Mouse (Mus musculus) midbrain, embryonic 16.5 days (tissue): ENCODE measurements around the gene Tmem128. TPM values are rescaled to one million over a fixed set of nuclear protein-coding genes. Genes with fewer than 3 reads are reported as not detected.

Experiments
- ATAC-seq: fragments of 200-750 bp; cut with Nextera tagmentation; 2 replicates; pipeline ENCODE4 v1.8.0; 2017; ENCODE audit warnings: moderate TSS enrichment
- H3K27ac ChIP-seq: fragments of 300-500 bp; sonication (generic); 2 replicates; pipeline ENCODE4 v1.5.1; 2014; ENCODE audit warnings: mild to moderate bottlenecking, low read length, mixed read lengths
- H3K27me3 ChIP-seq: fragments of 300-500 bp; sonication (generic); 2 replicates; pipeline ENCODE4 v1.6.1; 2014; ENCODE audit warnings: low read depth, low read length, mixed read lengths; ENCODE audit not compliant: control insufficient read depth, insufficient read depth
- H3K36me3 ChIP-seq: fragments of 300-500 bp; sonication (generic); 2 replicates; pipeline ENCODE4 v1.6.1; 2014; ENCODE audit warnings: mild to moderate bottlenecking, low read length, moderate library complexity, mixed read lengths; ENCODE audit not compliant: control insufficient read depth, insufficient read depth
- H3K4me1 ChIP-seq: fragments of 300-500 bp; sonication (generic); 2 replicates; pipeline ENCODE4 v1.6.1; 2014; ENCODE audit warnings: mild to moderate bottlenecking, low read length, mixed read lengths; ENCODE audit not compliant: control insufficient read depth, insufficient read depth
- H3K4me2 ChIP-seq: fragments of 300-500 bp; sonication (generic); 2 replicates; pipeline ENCODE4 v1.6.1; 2014; ENCODE audit warnings: mild to moderate bottlenecking, low read length, mixed read lengths
- H3K4me3 ChIP-seq: fragments of 300-500 bp; sonication (generic); 2 replicates; pipeline ENCODE4 v1.5.1; 2014; ENCODE audit warnings: low read depth, mild to moderate bottlenecking, low read length, moderate library complexity, mixed read lengths
- H3K9ac ChIP-seq: fragments of 300-500 bp; sonication (generic); 2 replicates; pipeline ENCODE4 v1.6.1; 2014; ENCODE audit warnings: low read depth, low read length, mixed read lengths
- H3K9me3 ChIP-seq: fragments of 300-500 bp; sonication (generic); replicated peaks from 2 replicates; pipeline ENCODE4 v1.6.1; 2014; ENCODE audit warnings: mild to moderate bottlenecking, low read length, mixed read lengths; ENCODE audit not compliant: control insufficient read depth, poor library complexity, severe bottlenecking
- WGBS: fragments of 180-500 bp; shearing (Covaris S2); extraction: QIAGEN DNeasy Blood & Tissue Kit; methylation state at CpG from one replicate; pipeline ENCODE4 v1.1.7; 2014; 5-methylcytosine and 5-hydroxymethylcytosine counted together
- polyA plus RNA-seq: library from polyadenylated mRNA; unstranded; fragments of >200 nt; fragmentation: Nextera tagmentation; extraction: Ambion mirVana; gene quantifications from 2 replicates; pipeline ENCODE4 v1.2.1, GENCODE M21; 2015

Gene Tmem128
- polyA plus RNA-seq, 1 experiment from 2014 or later: 92.9 TPM

GRCm38 (mm10) chr5:38273831-38274230, 13.8 kb downstream of the Tmem128 start:
- Histone ChIP-seq H3K27ac (no peak overlapping the region), H3K36me3 (peaks cover 8% of the 10 kb centered on the region; the same call in 1 of the 2 replicates), H3K4me1 (peaks cover 17% of the 10 kb centered on the region), H3K27me3 (peaks cover 40% of the 10 kb centered on the region), H3K9me3 (no peaks in the 10 kb centered on the region), H3K4me3 (no peak overlapping the region), H3K9ac (no peak overlapping the region), H3K4me2 (no peak overlapping the region)
- no peak for ATAC-seq
- 94% methylated on average over 4 of the region's 4 CpGs for WGBS

GRCm38 (mm10) chr5:38275771-38276170, 15.8 kb downstream of the Tmem128 start, which contains the start of gene Otop1:
Otop1 (plus strand) TSS chr5:38275972.
- WGBS: 2% methylated on average over 4 of the region's 4 CpGs
- H3K4me3 ChIP-seq: peak within 1 kb of the TSS; percentile 39
- peaks cover 46% of the 10 kb centered on the region for H3K27me3 ChIP-seq
- H3K36me3 ChIP-seq: peaks cover 4% of the 10 kb centered on the region; the same call in 1 of the 2 replicates
- peak within 1 kb of the TSS; percentile 68 for H3K4me2 ChIP-seq
- H3K4me1 ChIP-seq: peaks cover 17% of the 10 kb centered on the region
- ATAC-seq: no peak
- H3K9me3 ChIP-seq: no peaks in the 10 kb centered on the region
- no peak within 1 kb of the TSS; the same call in 1 of the 2 replicates for H3K9ac ChIP-seq
- H3K27ac ChIP-seq: no peak within 1 kb of the TSS

- ATAC-seq: no peak
- no peak overlapping the region; the same call in 1 of the 2 replicates for H3K9ac ChIP-seq
- no peak overlapping the region for H3K27ac ChIP-seq
- peak overlapping the region; percentile 24 for H3K4me3 ChIP-seq
- peaks cover 3% of the 10 kb centered on the region; the same call in 1 of the 2 replicates for H3K36me3 ChIP-seq
- WGBS: 2% methylated on average over 19 of the region's 19 CpGs
- no peaks in the 10 kb centered on the region for H3K9me3 ChIP-seq
- peaks cover 46% of the 10 kb centered on the region for H3K27me3 ChIP-seq
- H3K4me1 ChIP-seq: peaks cover 17% of the 10 kb centered on the region
- H3K4me2 ChIP-seq: peak overlapping the region; percentile 51
Observed at GRCm38 (mm10) chr5:38276451-38276850, 16.5 kb downstream of the Tmem128 start.

GRCm38 (mm10) chr5:38277098-38277866, 17.3 kb downstream of the Tmem128 start:
- no peaks in the 10 kb centered on the region for H3K36me3 ChIP-seq
- 1% methylated on average over 58 of the region's 65 CpGs for WGBS
- H3K4me3 ChIP-seq: peak overlapping the region; percentile 39
- H3K9ac ChIP-seq: peak overlapping the region; percentile 41; the same call in 1 of the 2 replicates
- H3K4me2 ChIP-seq: peak overlapping the region; percentile 68
- no peak overlapping the region for H3K27ac ChIP-seq
- H3K4me1 ChIP-seq: peaks cover 17% of the 10 kb centered on the region
- no peaks in the 10 kb centered on the region for H3K9me3 ChIP-seq
- ATAC-seq: peak; percentile 31; the same call in 1 of the 2 replicates
- H3K27me3 ChIP-seq: peaks cover 46% of the 10 kb centered on the region

GRCm38 (mm10) chr5:38277936-38278600, 18.1 kb downstream of the Tmem128 start:
- ATAC-seq: 0 out of 2 replicates have a peak, but pooled peaks have one; percentile 26
- Histone ChIP-seq H3K9ac (no peak overlapping the region), H3K9me3 (no peaks in the 10 kb centered on the region), H3K4me1 (peaks cover 17% of the 10 kb centered on the region), H3K27ac (no peak overlapping the region), H3K27me3 (peaks cover 46% of the 10 kb centered on the region), H3K4me2 (peak overlapping the region; percentile 68), H3K4me3 (peak overlapping the region; percentile 39; the same call in 1 of the 2 replicates), H3K36me3 (no peaks in the 10 kb centered on the region)
- WGBS: 18% methylated on average over 12 of the region's 12 CpGs

- Histone ChIP-seq H3K4me2 (no peak overlapping the region), H3K9me3 (no peaks in the 10 kb centered on the region), H3K27ac (no peak overlapping the region), H3K36me3 (no peaks in the 10 kb centered on the region), H3K4me3 (no peak overlapping the region), H3K4me1 (peaks cover 17% of the 10 kb centered on the region), H3K9ac (no peak overlapping the region), H3K27me3 (peaks cover 38% of the 10 kb centered on the region)
- no peak for ATAC-seq
- WGBS: 41% methylated on average over 1 of the region's 1 CpGs
Observed at GRCm38 (mm10) chr5:38280075-38280474, 20.1 kb downstream of the Tmem128 start.

GRCm38 (mm10) chr5:38285724-38286123, 25.7 kb downstream of the Tmem128 start:
- ATAC-seq: no peak
- Histone ChIP-seq H3K4me1 (no peaks in the 10 kb centered on the region), H3K9me3 (no peaks in the 10 kb centered on the region), H3K4me2 (no peak overlapping the region), H3K9ac (no peak overlapping the region), H3K36me3 (no peaks in the 10 kb centered on the region), H3K27ac (no peak overlapping the region), H3K27me3 (no peaks in the 10 kb centered on the region), H3K4me3 (no peak overlapping the region)
- WGBS: 68% methylated on average over 9 of the region's 9 CpGs

GRCm38 (mm10) chr5:38288476-38288875, 28.5 kb downstream of the Tmem128 start:
- 85% methylated on average over 3 of the region's 3 CpGs for WGBS
- ATAC-seq: no peak
- H3K9me3 ChIP-seq: no peaks in the 10 kb centered on the region
- no peak overlapping the region for H3K27ac ChIP-seq
- no peak overlapping the region for H3K4me2 ChIP-seq
- no peak overlapping the region for H3K4me3 ChIP-seq
- H3K9ac ChIP-seq: no peak overlapping the region
- no peaks in the 10 kb centered on the region for H3K27me3 ChIP-seq
- H3K4me1 ChIP-seq: no peaks in the 10 kb centered on the region
- H3K36me3 ChIP-seq: no peaks in the 10 kb centered on the region
